Mouse (Mus musculus) liver, postnatal 0 days (tissue): ENCODE measurements around the gene Slk. TPM values are rescaled to one million over a fixed set of nuclear protein-coding genes. Genes with fewer than 3 reads are reported as not detected.
"Not testable (repeated sequence)": the region's sequence is repeated elsewhere in the genome, so short reads cannot be mapped to it uniquely, and the experiment has no call there.

ENCODE experiments used
- ATAC-seq: fragments of 200-750 bp; cut with Nextera tagmentation; 2 replicates; pipeline ENCODE4 v1.8.0; 2017; ENCODE audit warnings: mild to moderate bottlenecking, moderate library complexity
- DNase-seq: peaks from one replicate; pipeline ENCODE4 v3.0.0-alpha.2; 2016
- H3K27ac ChIP-seq: fragments of 300-500 bp; sonication (generic); 2 replicates; pipeline ENCODE4 v1.5.1; 2014; ENCODE audit warnings: antibody characterized with exemption, moderate library complexity, mild to moderate bottlenecking, low read depth
- H3K27me3 ChIP-seq: fragments of 300-500 bp; sonication (generic); 2 replicates; pipeline ENCODE4 v1.6.1; 2014; ENCODE audit warnings: low read length, control low read depth, mixed read lengths; ENCODE audit not compliant: insufficient read depth
- H3K36me3 ChIP-seq: fragments of 300-500 bp; sonication (generic); replicated peaks from 2 replicates; pipeline ENCODE4 v1.6.1; 2014; ENCODE audit warnings: mild to moderate bottlenecking, control low read depth, low read length, moderate library complexity, mixed read lengths; ENCODE audit not compliant: insufficient read depth
- H3K4me1 ChIP-seq: fragments of 300-500 bp; sonication (generic); 2 replicates; pipeline ENCODE4 v1.6.1; 2014; ENCODE audit warnings: antibody characterized with exemption, mild to moderate bottlenecking, control low read depth; ENCODE audit not compliant: insufficient read depth
- H3K4me2 ChIP-seq: fragments of 300-500 bp; sonication (generic); 2 replicates; pipeline ENCODE4 v1.6.1; 2014; ENCODE audit warnings: low read depth, mild to moderate bottlenecking, low read length, moderate library complexity, mixed read lengths
- H3K4me3 ChIP-seq: fragments of 300-500 bp; sonication (generic); 2 replicates; pipeline ENCODE4 v1.5.1; 2014; ENCODE audit warnings: low read depth, low read length
- H3K9ac ChIP-seq: fragments of 300-500 bp; sonication (generic); replicated peaks from 2 replicates; pipeline ENCODE4 v1.6.1; 2014; ENCODE audit warnings: mild to moderate bottlenecking, moderate library complexity
- H3K9me3 ChIP-seq: fragments of 300-500 bp; sonication (generic); 2 replicates; pipeline ENCODE4 v1.6.1; 2016; ENCODE audit warnings: mild to moderate bottlenecking, control low read depth, low read length, mixed read lengths
- CTCF ChIP-seq: sonication (generic); IDR thresholded peaks from 2 replicates; pipeline ENCODE4 v1.5.1; 2016; ENCODE audit warnings: antibody characterized with exemption, low read depth
- EP300 ChIP-seq: IDR thresholded peaks from 2 replicates; pipeline ENCODE4 v1.6.1; 2016; ENCODE audit warnings: antibody characterized with exemption, low read depth, mild to moderate bottlenecking
- whole genome bisulfite sequencing: fragments of 180-500 bp; shearing (Covaris S2); extraction: QIAGEN DNeasy Blood & Tissue Kit; methylation state at CpG from one replicate; pipeline ENCODE4 v1.1.7; 2014; ENCODE audit not compliant: insufficient replicate concordance; 5-methylcytosine and 5-hydroxymethylcytosine counted together
- polyA plus RNA-seq: library from polyadenylated mRNA; unstranded; fragments of >200 nt; fragmentation: Nextera tagmentation; extraction: Ambion mirVana; gene quantifications from 2 replicates; pipeline ENCODE4 v1.2.1, GENCODE M21; 2015

Gene Slk
- polyA plus RNA-seq, 1 experiment from 2014 or later, result 6.0 TPM

DNA sequence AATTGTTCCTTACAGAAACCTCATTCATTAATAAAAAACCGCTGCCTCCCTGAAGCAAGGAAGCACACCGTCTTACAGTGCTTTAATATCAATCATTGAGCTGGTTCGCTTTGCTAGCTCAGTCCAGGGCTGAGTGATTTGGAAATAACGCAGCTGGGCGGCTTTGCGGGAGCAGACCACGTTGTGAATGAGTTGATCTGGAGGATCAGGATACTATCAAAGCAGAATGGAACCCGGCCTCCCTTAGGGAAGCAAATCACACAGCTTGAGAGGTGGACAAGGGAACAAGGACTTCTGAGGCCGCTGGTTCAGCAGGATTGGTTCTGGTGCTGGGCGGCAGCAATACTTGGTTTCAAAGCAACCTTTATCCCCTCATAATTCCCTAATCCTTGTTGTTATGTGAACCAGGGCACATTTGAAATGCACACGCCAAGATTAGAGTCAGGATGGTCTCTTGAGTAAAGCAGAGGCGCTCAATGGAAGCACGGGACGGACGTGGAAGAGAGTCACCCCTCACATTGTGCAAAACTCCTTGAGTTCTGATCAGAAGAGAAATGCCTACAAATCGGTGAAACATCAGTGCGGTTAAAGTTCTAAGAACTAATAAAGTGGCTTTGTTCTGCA lies 14.3 kb upstream of the Slk start:
- ATAC-seq (no peak), DNase-seq (no peak)
- TF ChIP-seq CTCF, result no peak
- TF ChIP-seq EP300, result no peak
- Histone ChIP-seq H3K4me2 (no peak overlapping the region), H3K27ac (no peak overlapping the region), H3K9me3 (no peaks in the 10 kb centered on the region), H3K9ac (no peak overlapping the region), H3K36me3 (no peaks in the 10 kb centered on the region), H3K27me3 (no peaks in the 10 kb centered on the region), H3K4me1 (peaks cover 3% of the 10 kb centered on the region; the same call in 1 of the 2 replicates), H3K4me3 (no peak overlapping the region)
- WGBS, result 85% methylated on average over 17 of the region's 17 CpGs

DNA sequence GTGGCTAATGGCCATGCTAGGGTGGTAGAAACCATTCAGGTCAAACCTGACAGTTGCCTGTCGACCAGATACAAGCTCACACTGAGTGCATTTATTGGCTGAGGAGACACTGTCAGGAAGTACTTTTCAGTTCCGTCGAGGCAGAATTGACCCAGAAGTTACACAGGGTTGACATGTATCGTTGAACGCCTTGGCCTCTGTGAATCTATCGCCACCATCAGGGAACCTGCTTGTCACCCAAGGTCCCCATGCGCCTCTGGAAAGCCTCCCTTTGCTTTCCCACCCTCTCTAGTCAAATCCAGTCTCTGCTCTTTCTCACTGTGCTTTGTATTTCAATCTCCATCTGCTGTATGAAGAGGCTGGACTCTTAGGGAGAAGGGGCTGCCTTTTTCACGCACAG lies 13.5 kb upstream of the Slk start:
- peaks cover 3% of the 10 kb centered on the region; the same call in 1 of the 2 replicates for H3K4me1 ChIP-seq
- no peak overlapping the region for H3K4me2 ChIP-seq
- H3K27me3 ChIP-seq, result no peaks in the 10 kb centered on the region
- H3K9me3 ChIP-seq, result no peaks in the 10 kb centered on the region
- no peaks in the 10 kb centered on the region for H3K36me3 ChIP-seq
- TF ChIP-seq EP300 (no peak), CTCF (no peak)
- H3K4me3 ChIP-seq, result no peak overlapping the region
- H3K9ac ChIP-seq, result no peak overlapping the region
- WGBS, result 71% methylated on average over 8 of the region's 8 CpGs
- ATAC-seq (no peak), DNase-seq (peak; percentile 25)
- H3K27ac ChIP-seq, result no peak overlapping the region

DNA sequence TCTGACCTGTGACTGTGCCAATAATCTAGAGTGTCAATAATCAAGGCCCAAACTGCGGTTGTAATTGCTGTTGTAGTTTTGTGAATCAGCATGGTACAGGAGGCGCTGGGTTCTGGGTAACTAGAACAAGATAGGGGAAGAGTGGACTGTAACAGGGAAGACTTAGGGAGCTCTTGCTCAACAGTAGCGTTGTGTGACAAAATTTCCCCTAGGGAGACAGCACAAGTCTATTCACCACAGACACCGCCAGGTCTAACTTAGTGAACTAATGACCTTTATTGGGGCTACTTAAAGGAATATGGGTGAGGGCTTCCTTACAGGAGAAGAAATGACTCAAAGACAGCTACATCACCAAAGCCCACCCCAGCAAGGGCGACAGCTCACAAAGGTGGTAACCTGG lies 9.4 kb upstream of the Slk start:
- Histone ChIP-seq H3K9me3 (no peaks in the 10 kb centered on the region), H3K27ac (no peak overlapping the region), H3K9ac (no peak overlapping the region), H3K27me3 (no peaks in the 10 kb centered on the region), H3K36me3 (no peaks in the 10 kb centered on the region), H3K4me2 (no peak overlapping the region), H3K4me3 (no peak overlapping the region), H3K4me1 (peaks cover 3% of the 10 kb centered on the region; the same call in 1 of the 2 replicates)
- TF ChIP-seq CTCF (no peak), EP300 (no peak)
- ATAC-seq (no peak), DNase-seq (no peak)
- WGBS, result 77% methylated on average over 5 of the region's 5 CpGs

DNA sequence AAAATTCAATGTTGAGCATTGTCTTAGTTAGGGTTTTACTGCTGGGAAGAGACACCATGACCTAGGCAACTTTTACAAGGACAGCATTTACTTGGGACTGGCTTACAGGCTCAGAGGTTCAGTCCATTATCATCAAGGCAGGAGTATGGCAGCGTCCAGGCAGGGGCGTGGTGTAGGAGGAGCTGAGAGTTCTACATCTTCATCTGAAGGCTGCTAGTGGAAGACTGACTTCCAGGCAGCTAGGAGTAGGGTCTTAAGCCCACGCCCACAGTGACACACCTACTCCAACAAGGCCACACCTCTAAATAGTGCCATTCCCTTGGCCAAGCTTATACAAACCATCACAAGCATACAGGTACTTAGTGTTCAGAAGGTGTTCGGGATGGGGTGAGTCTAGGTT lies 7.5 kb upstream of the Slk start:
- not testable (repeated sequence) for H3K4me2 ChIP-seq, DNase-seq, H3K4me1 ChIP-seq, ATAC-seq, H3K9ac ChIP-seq, H3K4me3 ChIP-seq, H3K27ac ChIP-seq, H3K36me3 ChIP-seq, H3K27me3 ChIP-seq, H3K9me3 ChIP-seq
- WGBS, result 72% methylated on average over 4 of the region's 4 CpGs

DNA sequence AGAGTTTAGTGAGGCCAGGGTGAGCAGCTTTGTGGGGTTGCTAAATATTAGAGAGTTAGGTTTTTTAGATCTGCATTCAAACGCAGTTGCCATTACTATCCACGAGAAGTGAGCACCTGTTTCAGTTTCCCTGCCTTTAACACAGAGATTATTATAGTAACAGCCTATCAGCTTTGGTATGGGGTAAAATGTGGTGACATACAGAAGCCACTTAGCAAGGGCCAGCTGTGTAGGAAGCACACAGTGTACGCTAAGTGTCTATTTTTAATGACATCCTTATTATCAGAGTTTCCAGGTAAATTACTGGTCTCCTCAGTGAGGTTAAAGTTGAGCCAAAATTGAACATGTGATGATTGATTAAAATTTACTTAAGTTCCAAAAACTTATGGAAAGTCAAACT lies 5.8 kb upstream of the Slk start:
- H3K4me1 ChIP-seq, result peaks cover 5% of the 10 kb centered on the region
- DNase-seq (no peak), ATAC-seq (no peak)
- no peak overlapping the region for H3K4me2 ChIP-seq
- TF ChIP-seq EP300 (no peak), CTCF (no peak)
- H3K9ac ChIP-seq, result no peak overlapping the region
- no peak overlapping the region for H3K27ac ChIP-seq
- no peaks in the 10 kb centered on the region for H3K9me3 ChIP-seq
- no peaks in the 10 kb centered on the region for H3K27me3 ChIP-seq
- H3K4me3 ChIP-seq, result no peak overlapping the region
- 67% methylated on average over 3 of the region's 3 CpGs for WGBS
- H3K36me3 ChIP-seq, result no peaks in the 10 kb centered on the region

DNA sequence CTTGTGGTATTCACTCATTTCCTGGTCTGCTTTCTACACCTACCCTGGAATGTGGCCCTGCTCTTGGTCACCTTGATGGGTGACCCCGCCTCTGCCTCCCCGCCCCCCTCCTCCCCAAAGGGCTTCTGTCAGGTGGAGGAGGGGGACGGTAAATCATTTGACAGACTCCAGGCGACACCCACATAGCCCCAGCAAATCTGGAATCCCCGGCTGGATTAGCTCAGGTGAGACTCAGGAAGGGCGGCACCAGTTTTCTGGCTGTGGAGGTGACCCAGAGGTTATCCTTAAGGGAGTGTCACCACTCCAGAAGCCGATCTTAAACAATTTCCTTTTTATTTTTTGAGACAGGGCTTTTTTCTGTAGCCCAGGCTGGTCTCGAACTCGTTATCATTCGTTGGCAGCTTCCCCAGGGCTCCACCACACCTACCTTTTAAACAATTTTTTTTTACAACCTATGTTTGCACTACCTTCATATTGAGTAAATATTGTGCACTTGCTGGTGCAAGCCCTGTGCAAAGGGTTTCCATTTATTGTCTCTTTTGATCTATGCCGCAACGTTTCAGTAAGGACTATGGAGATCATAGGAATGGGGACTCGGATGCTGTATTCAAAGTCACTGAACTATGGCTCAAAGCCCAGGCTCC lies 775 bp upstream of the Slk start:
- Histone ChIP-seq H3K4me2 (peak overlapping the region; percentile 86), H3K9ac (peak overlapping the region; percentile 96), H3K27ac (peak overlapping the region; percentile 99), H3K4me3 (peak overlapping the region; percentile 70), H3K4me1 (peaks cover 21% of the 10 kb centered on the region), H3K36me3 (no peaks in the 10 kb centered on the region), H3K9me3 (no peaks in the 10 kb centered on the region), H3K27me3 (no peaks in the 10 kb centered on the region)
- ATAC-seq, result no peak
- DNase-seq, result peak; percentile 43
- TF ChIP-seq EP300, result no peak
- no peak for TF ChIP-seq CTCF
- 23% methylated on average over 13 of the region's 13 CpGs for WGBS
